24 mouse cellular contexts compared by ENCODE assay signal in the genomic region with DNA sequence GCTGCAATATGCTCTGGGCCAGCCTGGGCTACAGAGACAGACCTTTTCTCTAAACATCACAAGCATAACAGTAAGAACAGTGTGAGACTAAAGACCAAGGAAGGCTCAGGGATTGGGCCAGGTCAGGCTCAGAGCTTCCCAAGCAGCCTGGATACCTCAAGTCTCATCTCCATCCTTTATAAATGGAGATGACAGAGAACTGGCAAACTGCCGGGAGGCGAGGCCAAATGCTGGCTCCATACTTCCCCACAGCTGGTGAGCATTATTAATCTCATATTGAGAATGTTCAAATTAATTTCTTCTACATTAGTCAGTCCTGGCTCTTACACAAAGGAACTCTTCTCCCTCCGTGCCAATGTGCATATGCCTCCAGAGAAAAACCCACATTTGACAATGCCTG. TPM values are rescaled to one million over a fixed set of nuclear protein-coding genes. Genes with fewer than 3 reads are reported as not detected.
DNase-seq lines count a peak whose midpoint lies in the region; ATAC-seq and TF ChIP-seq lines count a peak whose summit lies in the region.
"Had no signal": no experiment of that assay in that cellular context is flagged by ENCODE, and none has a peak within 500 bp of the region (broad histone marks: within the 10 kb centered on the region; RNA-seq: fewer than 3 reads in every experiment).

No protein-coding gene starts in this region.

- no peak overlapping the region for H3K4me2 ChIP-seq in lung, postnatal 0 days (replicated peaks; ENCODE audit: low read depth, low read length)
- H3K4me2 ChIP-seq: embryonic facial prominence, embryonic 12.5 days; limb, embryonic 15.5 days had no signal

- TF ChIP-seq POLR2A in cerebellum, adult 2 months (IDR thresholded peaks at IDR 0.05; ENCODE audit: borderline replicate concordance, insufficient read depth, low read length): no peak
- no peak for TF ChIP-seq POLR2A in brain, embryonic 14.5 days (IDR thresholded peaks at IDR 0.05; ENCODE audit: borderline replicate concordance, extremely low read depth, insufficient read depth, insufficient read length, poor library complexity, severe bottlenecking)

- H3K27me3 ChIP-seq in cerebellum, adult 2 months (ENCODE audit: control insufficient read depth, insufficient read depth, low read length): no peaks in the 10 kb centered on the region
- no peaks in the 10 kb centered on the region for H3K27me3 ChIP-seq in lung, postnatal 0 days (replicated peaks; ENCODE audit: insufficient read depth, low read length)
- H3K27me3 ChIP-seq: CH12.LX; embryonic facial prominence, embryonic 12.5 days; limb, embryonic 15.5 days had no signal

- 0 out of 2 replicates have a peak, but pooled peaks have one; percentile 46 for TF ChIP-seq EP300 in lung, postnatal 0 days (IDR thresholded peaks at IDR 0.05)

- peak; percentile 86 to 88 for DNase-seq in cerebellum, postnatal 10 days
- DNase-seq in cerebellum, adult 2 months: no peak
- DNase-seq in layer of hippocampus, adult 2 months (ENCODE audit: low spot score in 2 of 2): peak; percentile 38 to 46
- no peak for DNase-seq in layer of hippocampus, adult 9-10 months (ENCODE audit: low spot score)
- DNase-seq in brain, embryonic 14.5 days (ENCODE audit: low read depth): peak; percentile 8
- peak; percentile 74 for DNase-seq in lung, postnatal 0 days (ENCODE audit: low spot score)
- DNase-seq in embryo, embryonic 9.5 days (ENCODE audit: extremely low spot score): no peak
- DNase-seq in cerebellum, postnatal 36 days: no peak
- DNase-seq: cerebellum, adult 9-11 months; gastrocnemius, adult 2 months; heart, adult 2 months; kidney, adult 11 months; kidney, postnatal 14 days; liver, postnatal 0 days; thymus, adult 2 months had no signal

- peak; percentile 79 for ATAC-seq in lung, postnatal 0 days
- ATAC-seq: hindbrain, embryonic 16.5 days; liver, postnatal 0 days had no signal

- no peaks in the 10 kb centered on the region for H3K4me1 ChIP-seq in cerebellum, adult 2 months (ENCODE audit: control insufficient read depth, insufficient read depth, low read length)
- no peaks in the 10 kb centered on the region for H3K4me1 ChIP-seq in lung, postnatal 0 days (ENCODE audit: insufficient read depth, low read depth, low read length)

- TF ChIP-seq CTCF in cerebellum, adult 2 months (IDR thresholded peaks at IDR 0.05; ENCODE audit: borderline replicate concordance, insufficient read depth, low read depth, low read length): no peak
- no peak for TF ChIP-seq CTCF in layer of hippocampus, adult 2 months (conservative IDR thresholded peaks at IDR 0.05)
- no peak for TF ChIP-seq CTCF in brain, embryonic 14.5 days (IDR thresholded peaks at IDR 0.05; ENCODE audit: borderline replicate concordance, extremely low read depth, insufficient read depth, insufficient read length)
- TF ChIP-seq CTCF in lung, postnatal 0 days (IDR thresholded peaks at IDR 0.05): no peak

- no peak overlapping the region for H3K27ac ChIP-seq in cerebellum, adult 2 months (ENCODE audit: insufficient read depth, low read length)
- H3K27ac ChIP-seq in layer of hippocampus, adult 2 months: peak overlapping the region; percentile 73
- no peak overlapping the region for H3K27ac ChIP-seq in lung, postnatal 0 days (ENCODE audit: low read length)
- H3K27ac ChIP-seq: embryonic facial prominence, embryonic 12.5 days; forebrain, embryonic 10.5 days; gastrocnemius, adult 2 months; heart, adult 2 months had no signal

- H3K4me3 ChIP-seq in cerebellum, adult 2 months (replicated peaks; ENCODE audit: insufficient read depth, low read depth, low read length): no peak overlapping the region
- H3K4me3 ChIP-seq in layer of hippocampus, adult 2 months: no peak overlapping the region
- H3K4me3 ChIP-seq in lung, postnatal 0 days (ENCODE audit: low read depth, low read length): no peak overlapping the region
- H3K4me3 ChIP-seq: embryonic facial prominence, embryonic 12.5 days; forebrain, embryonic 10.5 days; gastrocnemius, adult 2 months; heart, adult 2 months; limb, embryonic 15.5 days had no signal

- 27% methylated on average over 3 of the region's 3 CpGs for WGBS in cerebellum, adult 2 months
- 66% methylated on average over 3 of the region's 3 CpGs for WGBS in lung, postnatal 0 days

- H3K36me3 ChIP-seq in lung, postnatal 0 days (ENCODE audit: insufficient read depth, low read length): peaks cover 25% of the 10 kb centered on the region; the same call in 1 of the 2 replicates

- H3K9ac ChIP-seq in lung, postnatal 0 days (replicated peaks; ENCODE audit: low read depth): no peak overlapping the region
- H3K9ac ChIP-seq: embryonic facial prominence, embryonic 12.5 days; limb, embryonic 15.5 days; liver, postnatal 0 days had no signal

- H3K9me3 ChIP-seq in lung, postnatal 0 days (ENCODE audit: low read length): no peaks in the 10 kb centered on the region
- H3K9me3 ChIP-seq: embryonic facial prominence, embryonic 12.5 days; forebrain, embryonic 10.5 days; limb, embryonic 15.5 days had no signal

RNA-seq across cellular contexts. Expression of gene Gtf3c5, which starts 6.7 kb away (rescaled TPM):
- 32.4 and 32.6 TPM in 2 replicates for polyA plus RNA-seq in cerebellum, adult 2 months (2012; rRNA removed)
- 10 to 100 TPM; 18.2 to 20.7 TPM for total RNA-seq in layer of hippocampus, adult 2 months (2021)
- polyA plus RNA-seq in brain, embryonic 14.5 days (2012; rRNA removed): 45.9 and 51.4 TPM in 2 replicates
- 15.8 and 18.9 TPM in 2 replicates for polyA plus RNA-seq in lung, postnatal 0 days (2015; fragmentation: Nextera tagmentation; extraction: Ambion mirVana)

RNA-seq across cellular contexts. Expression of gene Cel, which starts 13.6 kb away (rescaled TPM):
- 0.10 TPM in 2 replicates for polyA plus RNA-seq in cerebellum, adult 2 months (2012; rRNA removed)
- total RNA-seq in layer of hippocampus, adult 2 months (2021): not detected
- 0.10 and 0.14 TPM in 2 replicates for polyA plus RNA-seq in brain, embryonic 14.5 days (2012; rRNA removed)
- 0.46 TPM in 1 of 2 replicates, not detected in the other for polyA plus RNA-seq in lung, postnatal 0 days (2015; fragmentation: Nextera tagmentation; extraction: Ambion mirVana)
- total RNA-seq: CH12.LX; gastrocnemius, adult 2 months; heart, adult 2 months; left cerebral cortex, adult 8-10 months; megakaryocyte-erythroid progenitor cell, adult 5-6 weeks had no signal
- polyA plus RNA-seq: embryonic facial prominence, embryonic 12.5 days; forebrain, embryonic 10.5 days; heart, adult 2 months; hindbrain, embryonic 16.5 days; limb, embryonic 15.5 days; liver, postnatal 0 days; neural tube, embryonic 11.5 days; stomach, embryonic 14.5 days had no signal

RNA-seq across cellular contexts. Expression of gene Gfi1b, which starts 45.0 kb away (rescaled TPM):
- polyA plus RNA-seq in cerebellum, adult 2 months (2012; rRNA removed): 0.18 TPM in 1 of 2 replicates, not detected in the other
- not detected for total RNA-seq in layer of hippocampus, adult 2 months (2021)
- 0.09 and 0.33 TPM in 2 replicates for polyA plus RNA-seq in brain, embryonic 14.5 days (2012; rRNA removed)
- 0.94 and 1.0 TPM in 2 replicates for polyA plus RNA-seq in lung, postnatal 0 days (2015; fragmentation: Nextera tagmentation; extraction: Ambion mirVana)
- total RNA-seq: gastrocnemius, adult 2 months; heart, adult 2 months; left cerebral cortex, adult 8-10 months had no signal
- polyA plus RNA-seq: hindbrain, embryonic 16.5 days had no signal

Comparison
In these comparisons a context has a peak if more than half of its experiments do, and no peak if none do; other contexts are left out.
1. DNase-seq: peak in cerebellum, postnatal 10 days (2 of 2), layer of hippocampus, adult 2 months (2 of 2), brain, embryonic 14.5 days (single experiment) and lung, postnatal 0 days (single experiment); none in cerebellum, adult 2 months (0 of 2), layer of hippocampus, adult 9-10 months (single experiment), embryo, embryonic 9.5 days (single experiment) and cerebellum, postnatal 36 days (0 of 2).